22 mouse cellular contexts compared by ENCODE assay signal in genomic region chr11:111091117-111091516, GRCm38 (mm10). TPM values are rescaled to one million over a fixed set of nuclear protein-coding genes. Genes with fewer than 3 reads are reported as not detected.
DNase-seq lines count a peak whose midpoint lies in the region; ATAC-seq lines count a peak whose summit lies in the region.
"Had no signal": no experiment of that assay in that cellular context is flagged by ENCODE, and none has a peak within 500 bp of the region (broad histone marks: within the 10 kb centered on the region; RNA-seq: fewer than 3 reads in every experiment).

No protein-coding gene starts in this region.

- 0 out of 2 replicates have a peak, but pooled peaks cover 3% of the 10 kb centered on the region for H3K4me1 ChIP-seq in lung, embryonic 16.5 days (replicated peaks; ENCODE audit: control insufficient read depth, insufficient read depth, low read length)
- H3K4me1 ChIP-seq: embryonic facial prominence, embryonic 13.5 days; embryonic facial prominence, embryonic 15.5 days; forebrain, embryonic 10.5 days; forebrain, embryonic 12.5 days had no signal

- DNase-seq in heart, adult 11 months: peak; percentile 34
- no peak for DNase-seq in heart, adult 8-10 months (ENCODE audit: low spot score)
- DNase-seq in lung, postnatal 14 days: no peak
- DNase-seq: adrenal gland, adult 2 months; adrenal gland, postnatal 10 days; adrenal gland, postnatal 25 days; cerebellum, adult 11 months; cerebellum, adult 18-20 months; cerebellum, adult 8-10 months; cerebellum, adult 9-11 months; cerebellum, postnatal 14 days; cerebellum, postnatal 36 days; embryo, embryonic 11 days had no signal

- H3K9me3 ChIP-seq in lung, embryonic 16.5 days (ENCODE audit: control insufficient read depth, low read length): no peaks in the 10 kb centered on the region
- H3K9me3 ChIP-seq: embryonic facial prominence, embryonic 13.5 days; embryonic facial prominence, embryonic 15.5 days; forebrain, embryonic 10.5 days; forebrain, embryonic 12.5 days had no signal

- no peak overlapping the region for H3K4me3 ChIP-seq in lung, embryonic 16.5 days (ENCODE audit: low read length)
- H3K4me3 ChIP-seq: embryonic facial prominence, embryonic 13.5 days; embryonic facial prominence, embryonic 15.5 days; erythroblast, embryonic 14.5 days; forebrain, embryonic 10.5 days; forebrain, embryonic 12.5 days had no signal

- H3K27me3 ChIP-seq in lung, embryonic 16.5 days (ENCODE audit: control insufficient read depth, insufficient read depth, low read depth, low read length): no peaks in the 10 kb centered on the region
- H3K27me3 ChIP-seq: embryonic facial prominence, embryonic 13.5 days; embryonic facial prominence, embryonic 15.5 days; forebrain, embryonic 12.5 days had no signal

- WGBS in lung, embryonic 16.5 days: 37% methylated on average over 6 of the region's 6 CpGs

- no peak overlapping the region for H3K4me2 ChIP-seq in lung, embryonic 16.5 days (ENCODE audit: low read depth, low read length)
- H3K4me2 ChIP-seq: embryonic facial prominence, embryonic 13.5 days; embryonic facial prominence, embryonic 15.5 days; forebrain, embryonic 12.5 days had no signal

- H3K27ac ChIP-seq in lung, embryonic 16.5 days (ENCODE audit: low read length): no peak overlapping the region
- H3K27ac ChIP-seq: embryonic facial prominence, embryonic 13.5 days; embryonic facial prominence, embryonic 15.5 days; forebrain, embryonic 10.5 days; forebrain, embryonic 12.5 days had no signal

- no peak overlapping the region for H3K9ac ChIP-seq in lung, embryonic 16.5 days (ENCODE audit: low read length)
- H3K9ac ChIP-seq: embryonic facial prominence, embryonic 13.5 days; embryonic facial prominence, embryonic 15.5 days; forebrain, embryonic 12.5 days had no signal

- peak; percentile 57 for ATAC-seq in lung, embryonic 16.5 days (ENCODE audit: low read depth)
- ATAC-seq: forebrain, embryonic 14.5 days; forebrain, embryonic 16.5 days had no signal

- no peaks in the 10 kb centered on the region for H3K36me3 ChIP-seq in lung, embryonic 16.5 days (ENCODE audit: control insufficient read depth, insufficient read depth, low read length)
- H3K36me3 ChIP-seq: embryonic facial prominence, embryonic 13.5 days; embryonic facial prominence, embryonic 15.5 days; forebrain, embryonic 10.5 days; forebrain, embryonic 12.5 days had no signal

RNA-seq across cellular contexts. Expression of gene Kcnj2, which starts 25.2 kb away (rescaled TPM):
- 10 to 100 TPM; 32.8 to 51.7 (median 39.3) TPM for total RNA-seq in heart, adult 8-10 months (2022)
- 2.0 and 2.2 TPM in 2 replicates for polyA plus RNA-seq in lung, embryonic 16.5 days (2015; fragmentation: Nextera tagmentation; extraction: Ambion mirVana)
- total RNA-seq: MEL had no signal
- polyA plus RNA-seq: erythroblast, embryonic 14.5 days had no signal
